Mouse (Mus musculus) induced T-regulatory cell, adult 2 months (primary cell): Measurements from ENCODE around the gene Zfp410.

Experiments
- DNase-seq: peaks from one replicate; pipeline ENCODE4 v3.0.0-alpha.2; 2012; ENCODE audit warnings: low read depth

Gene Zfp410

DNA sequence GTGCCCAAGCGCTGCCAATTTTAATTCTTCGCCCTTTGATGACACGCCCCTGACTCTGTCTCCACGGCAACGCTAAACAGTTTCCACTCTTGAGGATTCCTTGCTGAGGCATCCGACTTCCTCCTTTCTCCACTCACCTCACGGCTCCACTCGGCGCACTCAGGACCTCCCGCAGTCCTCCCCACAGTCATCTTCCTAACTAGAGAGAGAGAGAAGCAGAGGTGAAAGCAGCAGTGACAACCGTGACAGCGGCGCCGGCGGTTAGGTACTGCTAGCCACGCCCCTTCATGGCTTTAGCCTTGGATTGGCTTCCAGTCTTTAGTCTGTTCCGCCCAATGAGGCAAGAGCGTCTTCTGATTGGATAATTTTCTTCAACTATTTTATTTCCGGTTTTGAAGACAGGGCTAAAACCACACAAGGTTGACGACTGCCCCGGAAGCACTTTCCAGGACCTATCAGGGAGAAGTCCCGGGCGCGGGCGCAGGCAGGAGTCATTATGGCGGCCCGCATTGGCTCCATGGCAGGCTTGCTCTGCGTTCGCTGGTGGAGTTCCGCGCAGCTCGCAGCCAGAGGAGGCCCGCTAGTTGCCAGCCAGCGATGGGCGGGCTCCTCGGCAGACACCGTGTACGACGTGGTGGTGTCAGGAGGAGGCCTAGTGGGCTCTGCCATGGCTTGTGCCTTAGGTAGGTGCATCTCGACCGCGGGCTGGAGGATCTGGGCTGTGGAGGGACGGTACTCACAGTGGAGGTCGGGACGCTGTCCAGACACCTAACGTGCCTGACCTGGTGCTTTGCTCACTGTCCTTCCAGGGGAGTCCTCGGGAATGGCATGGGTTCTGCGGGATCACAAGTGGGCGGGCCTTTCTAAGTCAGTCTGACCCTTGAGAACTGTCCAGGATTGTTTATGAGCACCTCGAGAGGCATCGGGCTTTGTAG, 45.2 kb downstream of the Zfp410 start, which contains the start of the genes Coq6 and Fam161b:
Coq6 (plus strand) TSS at position 103 of the 935 bp plus-strand sequence.
Fam161b (minus strand) TSS at position 279 of the 935 bp plus-strand sequence.
- peak; percentile 99 for DNase-seq

DNA sequence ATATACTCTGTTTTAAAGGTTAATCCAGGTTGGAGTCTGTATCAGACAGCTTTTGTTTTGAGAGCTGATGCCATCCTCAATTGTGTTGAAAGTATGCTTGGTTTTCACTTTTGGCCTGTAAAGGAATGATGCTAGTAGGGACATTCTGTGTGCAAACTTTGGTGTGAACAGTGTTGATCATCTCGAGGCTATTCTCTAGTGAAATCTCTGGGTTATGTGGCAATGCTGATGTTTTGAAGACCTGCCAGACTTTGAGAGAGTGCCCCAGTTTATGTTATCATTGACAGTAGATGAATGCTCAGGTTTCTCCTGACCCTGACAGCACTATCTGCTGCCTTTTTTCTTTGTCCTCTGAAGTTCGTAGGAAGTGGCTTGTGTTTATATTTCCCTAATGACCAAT, 46.2 kb downstream of the Zfp410 start:
- no peak for DNase-seq

DNA sequence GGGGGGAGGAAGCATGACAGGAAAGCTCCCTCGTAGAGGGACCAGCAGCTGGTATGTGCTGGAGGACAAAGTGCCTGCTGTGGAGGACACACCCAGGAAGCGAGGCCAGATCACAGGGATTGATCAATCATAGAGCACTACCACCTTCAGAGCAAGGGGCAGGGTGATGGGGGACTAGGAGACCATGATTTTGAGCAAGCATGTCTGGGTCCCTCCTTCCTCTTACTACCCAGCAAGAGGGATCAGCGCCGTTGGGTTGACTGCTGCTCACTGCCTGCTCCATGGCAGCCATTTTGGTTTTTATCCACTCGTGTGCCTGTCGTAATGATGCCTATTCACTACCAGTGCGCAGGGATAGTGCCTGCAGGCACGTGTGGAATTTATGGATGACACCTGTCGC, 47.6 kb downstream of the Zfp410 start:
- no peak for DNase-seq

- DNase-seq, result no peak
Measured at GRCm38 (mm10) chr12:84365137-84365536, 48.5 kb downstream of the Zfp410 start.

DNA sequence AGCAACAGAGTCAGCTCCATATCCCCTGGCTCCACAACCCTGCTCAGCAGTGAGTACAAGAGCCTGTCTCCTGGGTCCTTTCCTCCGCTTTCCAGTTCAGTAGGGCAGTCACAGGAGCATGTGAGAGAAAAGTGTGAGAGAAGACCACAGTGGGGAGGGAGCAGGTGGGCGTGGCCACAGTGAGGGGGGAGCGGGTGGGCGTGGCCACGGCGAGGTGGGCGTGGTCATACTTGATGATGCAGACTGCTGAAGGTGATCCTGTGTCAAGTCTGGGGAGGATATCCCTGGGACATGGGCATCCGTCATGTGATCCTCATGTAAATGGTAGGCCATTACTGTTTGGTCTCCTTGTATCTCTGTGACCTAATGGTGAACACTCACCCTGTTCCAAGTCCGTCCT, 50.3 kb downstream of the Zfp410 start:
- DNase-seq, result peak; percentile 28

- DNase-seq, result no peak
Measured at GRCm38 (mm10) chr12:84371647-84372046, 55.0 kb downstream of the Zfp410 start.

DNA sequence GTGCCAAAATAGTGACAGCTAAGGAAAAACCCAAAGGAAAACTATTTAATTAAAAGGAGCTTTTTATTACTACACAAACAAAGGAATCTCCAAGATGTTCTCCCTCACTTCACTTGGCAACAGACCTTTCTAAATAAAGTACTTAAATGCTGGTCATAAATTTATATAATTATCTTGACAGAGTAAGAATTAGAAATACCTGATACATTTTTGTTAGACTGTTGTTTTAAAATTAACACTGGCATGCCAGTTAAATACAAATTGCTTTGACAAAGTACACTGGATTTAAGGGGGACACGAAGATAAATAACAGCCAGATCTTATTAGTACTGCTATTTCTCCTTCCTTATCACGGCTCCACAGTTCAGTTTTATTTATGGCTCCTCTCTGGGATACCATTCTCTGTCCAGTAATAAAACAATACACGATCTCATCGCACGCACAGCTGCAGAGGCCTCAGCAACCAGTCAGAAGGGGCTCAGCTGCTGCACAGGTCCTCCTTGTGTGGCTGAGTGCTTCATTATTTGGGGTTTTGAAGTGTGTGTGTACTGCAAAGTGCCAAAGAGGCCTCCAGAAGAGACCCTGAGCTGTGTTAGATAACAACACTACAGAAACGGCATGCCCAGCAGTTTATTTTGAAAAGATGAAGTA, 57.3 kb downstream of the Zfp410 start:
- DNase-seq, result no peak

DNA sequence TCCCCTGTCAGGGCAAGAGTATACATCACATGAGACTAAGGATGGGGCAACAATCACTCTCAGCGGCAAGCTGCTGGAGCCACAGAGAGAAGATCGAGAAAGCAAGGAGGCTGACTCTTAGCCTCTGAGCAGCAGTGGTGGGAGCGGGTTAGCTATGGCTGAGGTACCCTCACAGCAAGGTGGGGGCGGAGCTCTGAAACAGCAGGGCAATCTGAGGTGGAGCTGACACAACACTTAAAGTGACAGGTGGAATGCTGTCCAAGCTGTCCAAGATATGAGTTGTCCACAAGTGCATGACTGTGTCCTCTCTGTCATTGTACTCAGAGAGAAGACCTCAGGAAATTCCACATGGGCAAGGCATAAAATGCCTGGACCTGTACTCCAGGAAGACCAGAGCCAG, 65.7 kb downstream of the Zfp410 start:
- DNase-seq, result no peak

DNA sequence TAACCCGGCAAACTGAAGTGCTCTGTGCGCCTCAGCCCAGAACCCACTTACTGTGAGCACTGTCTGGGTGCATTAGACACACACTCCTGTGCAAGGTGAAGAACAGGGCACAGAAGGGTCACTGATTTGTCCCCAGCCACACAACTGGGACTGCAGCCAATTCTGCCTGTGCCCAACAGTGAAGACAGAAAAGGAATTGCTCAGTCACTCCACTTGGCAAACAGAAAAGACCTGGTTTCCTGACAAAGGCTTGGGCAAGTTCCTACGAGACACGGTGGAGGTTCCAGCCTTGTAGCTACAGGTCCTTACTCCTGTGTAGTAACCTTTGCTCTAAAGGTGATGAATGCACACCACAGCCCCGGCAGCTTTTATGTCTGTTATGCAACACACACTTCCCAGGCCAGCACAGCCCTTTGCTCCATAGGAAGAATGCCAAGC, 68.0 kb downstream of the Zfp410 start:
- no peak for DNase-seq

DNA sequence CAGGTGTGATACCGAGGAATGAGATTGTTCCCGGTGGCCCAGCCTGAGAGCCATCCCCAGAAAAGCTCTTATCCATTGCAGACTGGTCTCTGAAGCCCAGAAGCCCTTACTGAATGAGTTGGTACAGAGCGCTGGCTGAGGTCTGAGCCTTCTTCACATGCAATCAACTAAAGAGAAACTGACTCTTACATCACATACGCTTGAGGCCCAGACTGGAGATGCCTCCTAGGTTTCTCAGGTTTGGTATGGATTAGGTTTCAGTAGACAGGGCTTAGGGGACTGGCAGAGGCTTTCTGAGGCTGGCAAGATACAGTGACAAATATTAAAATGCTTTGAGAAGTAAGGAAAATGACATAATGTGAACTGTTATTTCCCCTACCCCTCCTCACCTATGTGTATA, 68.8 kb downstream of the Zfp410 start:
- DNase-seq, result no peak

DNA sequence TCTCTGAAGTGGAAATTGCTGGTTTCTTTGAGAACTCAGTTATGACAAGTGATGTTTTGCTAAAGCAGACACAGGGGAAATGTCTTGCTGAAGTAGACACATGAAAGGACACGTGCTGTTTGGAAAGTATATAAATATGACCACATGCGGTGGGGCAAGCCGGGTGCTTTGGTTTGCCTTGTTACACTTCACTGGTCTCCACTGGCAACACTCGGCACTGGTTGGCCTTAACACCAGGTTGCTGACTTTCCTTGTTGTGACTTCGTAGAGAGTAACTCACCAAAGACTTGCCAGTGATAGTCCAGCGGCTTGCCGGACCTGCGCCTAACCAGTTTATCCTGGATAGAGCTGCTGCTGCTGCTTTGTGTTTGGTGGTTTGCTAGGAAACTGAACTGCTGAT, 71.4 kb downstream of the Zfp410 start:
- DNase-seq, result no peak

DNA sequence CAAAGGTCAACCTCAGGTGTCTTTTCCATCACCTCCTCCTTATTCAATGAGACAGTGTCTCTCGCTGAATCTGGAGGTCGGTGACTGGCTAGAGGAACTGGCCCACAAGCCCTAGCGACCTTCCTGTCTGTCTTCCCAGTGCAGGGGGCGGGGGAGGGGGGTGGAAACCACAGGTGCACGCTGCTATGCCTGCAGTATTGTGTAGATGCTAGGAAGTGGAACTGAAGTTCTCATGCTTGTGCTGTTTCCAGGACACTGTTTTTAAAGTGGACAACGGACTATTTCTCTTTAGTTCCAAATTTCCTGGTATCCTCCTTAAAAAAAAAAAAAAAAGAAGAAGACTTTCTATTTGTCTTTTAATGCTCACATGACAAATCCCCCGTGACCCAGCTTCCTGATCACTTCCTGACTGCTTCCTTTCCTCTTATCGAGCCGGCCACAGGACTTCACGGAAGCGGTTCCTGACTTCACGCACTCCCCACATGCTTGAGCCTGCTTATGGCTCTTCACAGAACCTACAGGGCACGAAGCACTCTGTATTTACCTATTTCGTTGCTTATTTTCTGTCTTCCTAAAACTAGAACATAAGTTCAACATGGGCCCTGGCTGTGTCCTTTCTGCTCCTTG, 72.2 kb downstream of the Zfp410 start:
- DNase-seq, result peak; percentile 34

DNA sequence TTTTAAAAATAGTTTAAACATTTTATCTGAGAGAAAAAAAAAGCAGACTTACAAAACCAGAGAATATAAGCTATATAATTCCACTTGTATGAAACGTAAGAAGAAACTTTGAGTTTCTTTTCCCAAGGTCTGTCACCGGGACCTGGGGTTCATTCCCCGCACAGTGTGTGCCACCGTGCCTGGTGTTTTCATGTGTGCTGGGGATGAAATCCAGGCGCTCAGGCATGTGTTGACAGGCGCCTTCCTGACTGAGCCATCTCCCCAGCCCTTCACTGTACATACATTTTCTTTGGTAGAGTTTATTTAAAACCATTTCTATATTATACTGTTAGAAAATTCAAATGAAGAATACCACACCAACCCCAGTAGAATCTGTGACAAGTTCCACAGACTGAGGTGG, 73.7 kb downstream of the Zfp410 start:
- no peak for DNase-seq

DNA sequence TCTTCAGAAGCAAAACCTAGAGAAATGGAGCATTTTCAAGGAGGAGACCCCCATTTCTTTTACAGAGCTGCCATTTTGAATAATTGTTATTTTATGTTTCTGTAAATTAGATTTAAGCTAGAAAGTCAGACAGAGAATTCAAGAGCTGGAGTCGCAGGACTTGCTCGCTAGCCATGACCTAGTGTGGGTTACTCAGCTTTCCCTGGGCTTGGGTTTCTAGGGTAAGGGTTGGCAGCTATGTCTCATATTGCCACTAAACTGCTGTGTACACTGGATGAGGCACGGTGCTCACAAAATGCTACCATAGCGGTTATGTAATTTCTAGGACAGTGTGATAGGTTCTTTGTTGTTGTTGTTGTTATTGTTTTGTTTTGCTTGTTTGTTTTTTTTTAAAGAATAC, 76.0 kb downstream of the Zfp410 start:
- DNase-seq, result no peak
